Mouse (Mus musculus) T-helper 2 cell (primary cell): Measurements from ENCODE around the gene Cutal.
"Not testable (repeated sequence)": the region's sequence is repeated elsewhere in the genome, so short reads cannot be mapped to it uniquely, and the experiment has no call there.

Source experiments
- in situ Hi-C: fragments of 300-600 bp; cut with MboI, MseI; formaldehyde crosslinking; loops from one replicate; pipeline ENCODE4 v1.15.1; 2025; ENCODE audit warnings: high pct_unique_total_duplicates

Cutal gene

GRCm38 (mm10) chr2:34874271-34874670 lies at the start of gene Cutal:
Gene Cutal, plus strand, starts transcription at chr2:34874396.
- in situ Hi-C loops: no loop called here

- in situ Hi-C loops: no loop called here
These were observed 48.3 kb upstream of the Cutal start, which contains the start of gene Fbxw2 for GRCm38 (mm10) chr2:34825827-34826459. Gene Fbxw2, minus strand, starts transcription at chr2:34826311.

GRCm38 (mm10) chr2:34826460-34827231 lies 47.5 kb upstream of the Cutal start:
- in situ Hi-C loops: no loop called here

- in situ Hi-C loops: no loop called here
These were observed 46.6 kb upstream of the Cutal start for GRCm38 (mm10) chr2:34827591-34827990.

GRCm38 (mm10) chr2:34828026-34828425 lies 46.2 kb upstream of the Cutal start:
- in situ Hi-C loops: no loop called here

- in situ Hi-C loops: not testable (repeated sequence)
These were observed 44.1 kb upstream of the Cutal start for GRCm38 (mm10) chr2:34830066-34830465.

GRCm38 (mm10) chr2:34832766-34833457 lies 41.3 kb upstream of the Cutal start, which contains the start of gene Gm34653:
Gene Gm34653, plus strand, starts transcription at chr2:34833007.
- in situ Hi-C loops: not testable (repeated sequence)

- in situ Hi-C loops: no loop called here
These were observed 40.6 kb upstream of the Cutal start for GRCm38 (mm10) chr2:34833624-34834023.

- in situ Hi-C loops: no loop called here
These were observed 38.5 kb upstream of the Cutal start for GRCm38 (mm10) chr2:34835669-34836068.

- in situ Hi-C loops: not testable (repeated sequence)
These were observed 34.1 kb upstream of the Cutal start for GRCm38 (mm10) chr2:34840143-34840542.

GRCm38 (mm10) chr2:34841706-34842105 lies 32.5 kb upstream of the Cutal start:
- in situ Hi-C loops: no loop called here

GRCm38 (mm10) chr2:34843211-34843939 lies 30.8 kb upstream of the Cutal start:
- in situ Hi-C loops: no loop called here

- in situ Hi-C loops: no loop called here
These were observed 26.5 kb upstream of the Cutal start for GRCm38 (mm10) chr2:34847702-34848101.

- in situ Hi-C loops: no loop called here
These were observed 18.9 kb upstream of the Cutal start for GRCm38 (mm10) chr2:34855265-34855664.

GRCm38 (mm10) chr2:34857728-34858127 lies 16.5 kb upstream of the Cutal start:
- in situ Hi-C loops: no loop called here

- in situ Hi-C loops: no loop called here
These were observed 4.5 kb upstream of the Cutal start for GRCm38 (mm10) chr2:34869680-34870079.

GRCm38 (mm10) chr2:34870520-34871474 lies 3.4 kb upstream of the Cutal start:
- in situ Hi-C loops: no loop called here

- in situ Hi-C loops: no loop called here
These were observed 685 bp downstream of the Cutal start, which contains the start of gene Psmd5 for GRCm38 (mm10) chr2:34874816-34875345. Gene Psmd5, minus strand, starts transcription at chr2:34874968.

GRCm38 (mm10) chr2:34880054-34880453 lies 5.9 kb downstream of the Cutal start:
- in situ Hi-C loops: no loop called here

GRCm38 (mm10) chr2:34882757-34883156 lies 8.6 kb downstream of the Cutal start:
- in situ Hi-C loops: no loop called here
